Mouse (Mus musculus) adrenal gland, adult 10 weeks (tissue): ENCODE measurements around the gene Grid1. TPM values are rescaled to one million over a fixed set of nuclear protein-coding genes. Genes with fewer than 3 reads are reported as not detected.

Experiments used
- polyA plus RNA-seq: library from polyadenylated mRNA; stranded (reverse); fragments of 350-450 nt; fragmentation: Illumina TruSeq; extraction: RNeasy Lipid Tissue Mini Kit (QIAGEN cat#74804); gene quantifications from one replicate; pipeline ENCODE4 v1.2.3, GENCODE M21; 2014; ENCODE audit warnings: low read depth, low replicate concordance

Grid1 gene
- polyA plus RNA-seq: 0.23 TPM

GRCm38 (mm10) chr14:34819919-34820652, at the start of gene Grid1:
TSS of gene Grid1 (plus strand) at chr14:34820108.

Other genes starting within 250 kb of the Grid1 start
- gene Ldb3, start 231.4 kb upstream of the Grid1 start, polyA plus RNA-seq: 3.6 TPM
- not detected for gene Opn4, start 220.0 kb upstream of the Grid1 start, polyA plus RNA-seq
- gene Wapl, start 146.2 kb upstream of the Grid1 start, polyA plus RNA-seq: 204 TPM